Mouse (Mus musculus) hindbrain, postnatal 0 days (tissue): ENCODE data around the gene Pik3r2. TPM values are rescaled to one million over a fixed set of nuclear protein-coding genes. Genes with fewer than 3 reads are reported as not detected.

Source experiments
- ATAC-seq: fragments of 200-750 bp; cut with Nextera tagmentation; 2 replicates; pipeline ENCODE4 v1.8.0; 2017; ENCODE audit warnings: mild to moderate bottlenecking, moderate TSS enrichment, moderate library complexity
- DNase-seq: peaks from one replicate; pipeline ENCODE4 v3.0.0-alpha.2; 2015; ENCODE audit warnings: low spot score
- H3K27ac ChIP-seq: fragments of 300-500 bp; sonication (generic); 2 replicates; pipeline ENCODE4 v1.5.1; 2014; ENCODE audit warnings: mild to moderate bottlenecking
- H3K27me3 ChIP-seq: fragments of 300-500 bp; sonication (generic); 2 replicates; pipeline ENCODE4 v1.6.1; 2014; ENCODE audit warnings: low read length, mixed read lengths; ENCODE audit not compliant: insufficient read depth
- H3K36me3 ChIP-seq: fragments of 300-500 bp; sonication (generic); 2 replicates; pipeline ENCODE4 v1.6.1; 2014; ENCODE audit warnings: low read length, mixed read lengths; ENCODE audit not compliant: insufficient read depth
- H3K4me1 ChIP-seq: fragments of 300-500 bp; sonication (generic); 2 replicates; pipeline ENCODE4 v1.6.1; 2014; ENCODE audit warnings: antibody characterized with exemption, low read length, mixed read lengths; ENCODE audit not compliant: insufficient read depth
- H3K4me2 ChIP-seq: fragments of 300-500 bp; sonication (generic); 2 replicates; pipeline ENCODE4 v1.6.1; 2014; ENCODE audit warnings: low read depth, mild to moderate bottlenecking, low read length, moderate library complexity, mixed read lengths
- H3K4me3 ChIP-seq: fragments of 300-500 bp; sonication (generic); 2 replicates; pipeline ENCODE4 v1.5.1; 2014; ENCODE audit warnings: low read length
- H3K9ac ChIP-seq: fragments of 300-500 bp; sonication (generic); replicated peaks from 2 replicates; pipeline ENCODE4 v1.6.1; 2014; ENCODE audit warnings: mild to moderate bottlenecking, low read length, moderate library complexity, mixed read lengths
- H3K9me3 ChIP-seq: fragments of 300-500 bp; sonication (generic); 2 replicates; pipeline ENCODE4 v1.6.1; 2016; ENCODE audit warnings: low read length, mixed read lengths
- CTCF ChIP-seq: IDR thresholded peaks from 2 replicates; pipeline ENCODE4 v1.5.1; 2016; ENCODE audit warnings: antibody characterized with exemption, control low read depth, low read depth
- WGBS: fragments of 180-500 bp; shearing (Covaris S2); extraction: QIAGEN DNeasy Blood & Tissue Kit; methylation state at CpG from one replicate; pipeline ENCODE4 v1.1.7; 2014; 5-methylcytosine and 5-hydroxymethylcytosine counted together
- microRNA-seq, 2 experiments: library from miRNA; unstranded; fragments of <30 nt; microRNA quantifications; one replicate each; pipeline ENCODE4; 2016
- polyA plus RNA-seq: library from polyadenylated mRNA; unstranded; fragments of >200 nt; fragmentation: Nextera tagmentation; extraction: Ambion mirVana; gene quantifications from 2 replicates; pipeline ENCODE4 v1.2.1, GENCODE M21; 2015
- total RNA-seq: library from RNA; depleted of rRNA; stranded (reverse); fragments of >200 nt; gene quantifications from 2 replicates; pipeline ENCODE4 v1.2.3, GENCODE M21; 2014; rRNA removed

Pik3r2 gene
- total and polyA plus RNA-seq, 2 experiments from 2014 or later = 101 to 176 TPM

- Histone ChIP-seq H3K27ac (no peak within 1 kb of the TSS), H3K36me3 (no peaks in the 10 kb centered on the region), H3K4me1 (no peaks in the 10 kb centered on the region), H3K27me3 (no peaks in the 10 kb centered on the region; the same call in 1 of the 2 replicates), H3K4me3 (no peak within 1 kb of the TSS), H3K4me2 (no peak within 1 kb of the TSS), H3K9ac (no peak within 1 kb of the TSS), H3K9me3 (no peaks in the 10 kb centered on the region)
- TF ChIP-seq CTCF = no peak
- DNase-seq (no peak), ATAC-seq (no peak)
- WGBS = 61% methylated on average over 7 of the region's 7 CpGs
Observed at GRCm38 (mm10) chr8:70723486-70724210, 52.9 kb downstream of the Pik3r2 start, which contains the start of gene Pde4c. Gene Pde4c (plus strand): TSS chr8:70723720.

- Histone ChIP-seq H3K9ac (no peak overlapping the region), H3K4me2 (no peak overlapping the region), H3K4me3 (no peak overlapping the region), H3K27ac (no peak overlapping the region), H3K4me1 (no peaks in the 10 kb centered on the region), H3K9me3 (no peaks in the 10 kb centered on the region), H3K27me3 (no peaks in the 10 kb centered on the region), H3K36me3 (no peaks in the 10 kb centered on the region)
- ATAC-seq (no peak), DNase-seq (no peak)
- WGBS = 86% methylated on average over 8 of the region's 8 CpGs
- TF ChIP-seq CTCF = no peak
Observed at GRCm38 (mm10) chr8:70721601-70722000, 54.9 kb downstream of the Pik3r2 start.

GRCm38 (mm10) chr8:70720739-70721138, 55.8 kb downstream of the Pik3r2 start:
- Histone ChIP-seq H3K9me3 (no peaks in the 10 kb centered on the region), H3K27me3 (no peaks in the 10 kb centered on the region), H3K4me3 (no peak overlapping the region), H3K9ac (no peak overlapping the region), H3K4me2 (no peak overlapping the region), H3K27ac (no peak overlapping the region), H3K36me3 (no peaks in the 10 kb centered on the region), H3K4me1 (no peaks in the 10 kb centered on the region)
- 4% methylated on average over 3 of the region's 3 CpGs for WGBS
- peak; percentile 72 for ATAC-seq
- peak; percentile 85 for DNase-seq
- peak; percentile 98 for TF ChIP-seq CTCF

GRCm38 (mm10) chr8:70719796-70720270, 56.7 kb downstream of the Pik3r2 start:
- Histone ChIP-seq H3K4me2 (no peak overlapping the region), H3K27ac (no peak overlapping the region), H3K9ac (no peak overlapping the region), H3K36me3 (no peaks in the 10 kb centered on the region), H3K27me3 (no peaks in the 10 kb centered on the region), H3K9me3 (no peaks in the 10 kb centered on the region), H3K4me3 (no peak overlapping the region), H3K4me1 (no peaks in the 10 kb centered on the region)
- DNase-seq (no peak), ATAC-seq (no peak)
- TF ChIP-seq CTCF = no peak
- WGBS = 71% methylated on average over 9 of the region's 9 CpGs

- 4% methylated on average over 19 of the region's 19 CpGs for WGBS
- TF ChIP-seq CTCF = peak; percentile 82
- Histone ChIP-seq H3K4me2 (no peak within 1 kb of the TSS), H3K9ac (no peak within 1 kb of the TSS), H3K27ac (no peak within 1 kb of the TSS), H3K27me3 (no peaks in the 10 kb centered on the region), H3K36me3 (no peaks in the 10 kb centered on the region), H3K4me3 (no peak within 1 kb of the TSS), H3K9me3 (no peaks in the 10 kb centered on the region), H3K4me1 (no peaks in the 10 kb centered on the region)
- ATAC-seq (peak; percentile 31; the same call in 1 of the 2 replicates), DNase-seq (peak; percentile 64)
Observed at GRCm38 (mm10) chr8:70718297-70718696, 58.2 kb downstream of the Pik3r2 start, which contains the start of gene Gm3336. Gene Gm3336 (plus strand): TSS chr8:70718543.

Small RNA genes lying within 50 kb of the gene (microRNA-seq; reads per million reads assigned to microRNA genes)
- 0.36 to 0.88 reads per million in 2 experiments for gene Mir7240

Other genes starting within 250 kb of the Pik3r2 start
- gene Fkbp8, start 249.0 kb downstream of the Pik3r2 start, total RNA-seq = 532 and 593 TPM in 2 replicates
- 343 and 360 TPM in 2 replicates for gene Fkbp8, start 249.0 kb downstream of the Pik3r2 start, polyA plus RNA-seq
- 48.7 and 56.8 TPM in 2 replicates for gene Kxd1, start 248.8 kb downstream of the Pik3r2 start, total RNA-seq
- 53.8 and 56.6 TPM in 2 replicates for gene Kxd1, start 248.8 kb downstream of the Pik3r2 start, polyA plus RNA-seq
- 15.6 and 16.7 TPM in 2 replicates for gene Ell, start 237.3 kb downstream of the Pik3r2 start, total RNA-seq
- gene Ell, start 237.3 kb downstream of the Pik3r2 start, polyA plus RNA-seq = 10.0 and 10.8 TPM in 2 replicates
- gene Isyna1, start 182.3 kb downstream of the Pik3r2 start, total RNA-seq = 152 and 207 TPM in 2 replicates
- gene Isyna1, start 182.3 kb downstream of the Pik3r2 start, polyA plus RNA-seq = 99.3 and 113 TPM in 2 replicates
- 248 and 349 TPM in 2 replicates for gene Ssbp4, start 167.8 kb downstream of the Pik3r2 start, total RNA-seq
- gene Ssbp4, start 167.8 kb downstream of the Pik3r2 start, polyA plus RNA-seq = 188 and 189 TPM in 2 replicates
- 0.65 and 3.3 TPM in 2 replicates for gene Lrrc25, start 160.6 kb downstream of the Pik3r2 start, total RNA-seq
- gene Lrrc25, start 160.6 kb downstream of the Pik3r2 start, polyA plus RNA-seq = 1.3 and 1.5 TPM in 2 replicates
- gene Gdf15, start 144.3 kb downstream of the Pik3r2 start, total RNA-seq = 1.7 TPM in 1 of 2 replicates, not detected in the other
- 0.25 and 0.41 TPM in 2 replicates for gene Gdf15, start 144.3 kb downstream of the Pik3r2 start, polyA plus RNA-seq
- gene Pgpep1, start 116.3 kb downstream of the Pik3r2 start, total RNA-seq = 65.7 and 68.4 TPM in 2 replicates
- 44.2 and 56.5 TPM in 2 replicates for gene Pgpep1, start 116.3 kb downstream of the Pik3r2 start, polyA plus RNA-seq
- 301 and 453 TPM in 2 replicates for gene Lsm4, start 103.5 kb downstream of the Pik3r2 start, total RNA-seq
- gene Lsm4, start 103.5 kb downstream of the Pik3r2 start, polyA plus RNA-seq = 188 and 190 TPM in 2 replicates
- 486 and 650 TPM in 2 replicates for gene Jund, start 77.8 kb downstream of the Pik3r2 start, total RNA-seq
- 90.4 and 96.3 TPM in 2 replicates for gene Jund, start 77.8 kb downstream of the Pik3r2 start, polyA plus RNA-seq
- gene Iqcn, start 73.3 kb downstream of the Pik3r2 start, total RNA-seq = 0.05 and 0.18 TPM in 2 replicates
- gene Iqcn, start 73.3 kb downstream of the Pik3r2 start, polyA plus RNA-seq = 0.05 and 0.08 TPM in 2 replicates
- not detected in 2 replicates for gene Gm3336, start 58.2 kb downstream of the Pik3r2 start, total RNA-seq
- gene Gm3336, start 58.2 kb downstream of the Pik3r2 start, polyA plus RNA-seq = not detected in 2 replicates
- 0.26 and 0.72 TPM in 2 replicates for gene Pde4c, start 53.0 kb downstream of the Pik3r2 start, total RNA-seq
- 0.20 and 0.31 TPM in 2 replicates for gene Pde4c, start 53.0 kb downstream of the Pik3r2 start, polyA plus RNA-seq
- 610 and 693 TPM in 2 replicates for gene Rab3a, start 22.0 kb downstream of the Pik3r2 start, total RNA-seq
- gene Rab3a, start 22.0 kb downstream of the Pik3r2 start, polyA plus RNA-seq = 693 and 724 TPM in 2 replicates
- 37.2 and 53.9 TPM in 2 replicates for gene Mpv17l2, start 15.8 kb downstream of the Pik3r2 start, total RNA-seq
- gene Mpv17l2, start 15.8 kb downstream of the Pik3r2 start, polyA plus RNA-seq = 56.1 and 63.3 TPM in 2 replicates
- 35.2 and 42.1 TPM in 2 replicates for gene Mast3, start 28.3 kb upstream of the Pik3r2 start, total RNA-seq
- gene Mast3, start 28.3 kb upstream of the Pik3r2 start, polyA plus RNA-seq = 16.2 and 16.7 TPM in 2 replicates
- gene Il12rb1, start 31.7 kb upstream of the Pik3r2 start, total RNA-seq = not detected in 2 replicates
- not detected in 2 replicates for gene Il12rb1, start 31.7 kb upstream of the Pik3r2 start, polyA plus RNA-seq
- 12.1 and 17.1 TPM in 2 replicates for gene Arrdc2, start 63.0 kb upstream of the Pik3r2 start, total RNA-seq
- gene Arrdc2, start 63.0 kb upstream of the Pik3r2 start, polyA plus RNA-seq = 4.6 and 4.9 TPM in 2 replicates
- 29.8 and 33.6 TPM in 2 replicates for gene Kcnn1, start 86.5 kb upstream of the Pik3r2 start, total RNA-seq
- 7.8 and 10.8 TPM in 2 replicates for gene Kcnn1, start 86.5 kb upstream of the Pik3r2 start, polyA plus RNA-seq
- gene Ccdc124, start 97.2 kb upstream of the Pik3r2 start, total RNA-seq = 36.0 and 45.1 TPM in 2 replicates
- gene Ccdc124, start 97.2 kb upstream of the Pik3r2 start, polyA plus RNA-seq = 145 and 154 TPM in 2 replicates
- 2.5 and 2.8 TPM in 2 replicates for gene Slc5a5, start 116.0 kb upstream of the Pik3r2 start, total RNA-seq
- gene Slc5a5, start 116.0 kb upstream of the Pik3r2 start, polyA plus RNA-seq = 4.2 and 4.3 TPM in 2 replicates
- gene Rpl18a, start 120.7 kb upstream of the Pik3r2 start, total RNA-seq = 1,411 and 1,940 TPM in 2 replicates
- 2,686 and 2,710 TPM in 2 replicates for gene Rpl18a, start 120.7 kb upstream of the Pik3r2 start, polyA plus RNA-seq
- gene Map1s, start 129.2 kb upstream of the Pik3r2 start, total RNA-seq = 98.1 and 98.6 TPM in 2 replicates
- gene Map1s, start 129.2 kb upstream of the Pik3r2 start, polyA plus RNA-seq = 52.3 and 54.4 TPM in 2 replicates